Mouse (Mus musculus) left cerebral cortex, adult 9 months (tissue): ENCODE data around the gene Spc24.

Source experiments
- DNase-seq, 2 experiments: peaks; one replicate each; pipeline ENCODE4 v3.0.0; 2022; ENCODE audit warnings: low spot score in 2 of 2

The Spc24 gene

DNA sequence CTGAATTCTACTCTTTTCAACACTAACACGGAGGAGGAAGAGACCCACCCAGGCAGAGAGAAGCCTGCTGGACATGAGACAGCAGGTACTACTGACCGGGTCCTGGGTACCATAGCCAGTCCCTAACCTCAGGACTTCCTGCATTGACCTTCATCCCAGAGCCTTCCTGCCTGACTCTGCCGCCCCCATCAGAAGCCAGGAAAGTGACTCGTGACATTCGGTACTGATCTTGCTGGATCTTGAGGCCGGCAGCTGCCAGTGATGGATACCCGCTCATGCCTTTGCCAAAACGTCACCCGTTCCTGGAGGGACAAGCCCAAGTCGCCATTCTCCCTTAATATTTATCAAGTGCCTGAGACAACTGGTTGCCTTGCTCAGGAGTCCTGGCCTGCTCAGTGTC, 11.6 kb downstream of the Spc24 start:
- no peak for DNase-seq

DNA sequence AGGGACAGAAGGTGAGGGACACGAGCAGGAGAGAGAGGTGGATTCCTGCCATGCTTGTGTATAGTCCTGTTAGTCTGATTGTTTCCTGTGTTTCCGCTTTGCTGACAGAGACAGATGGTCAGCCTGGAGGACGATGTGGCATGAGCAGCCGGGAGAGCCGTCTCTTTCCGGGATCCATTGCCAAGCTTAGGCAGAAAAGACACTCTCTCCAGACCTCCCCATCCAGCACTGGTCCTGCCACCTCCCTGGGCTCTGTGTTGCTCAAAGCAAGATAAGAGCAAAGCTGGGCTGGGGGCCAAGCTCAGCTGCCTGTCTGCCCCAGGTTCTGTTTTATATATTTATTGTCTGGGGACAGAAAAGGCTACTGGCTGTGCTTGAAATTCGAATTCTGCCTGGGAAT, 12.1 kb downstream of the Spc24 start:
- DNase-seq: no peak

DNA sequence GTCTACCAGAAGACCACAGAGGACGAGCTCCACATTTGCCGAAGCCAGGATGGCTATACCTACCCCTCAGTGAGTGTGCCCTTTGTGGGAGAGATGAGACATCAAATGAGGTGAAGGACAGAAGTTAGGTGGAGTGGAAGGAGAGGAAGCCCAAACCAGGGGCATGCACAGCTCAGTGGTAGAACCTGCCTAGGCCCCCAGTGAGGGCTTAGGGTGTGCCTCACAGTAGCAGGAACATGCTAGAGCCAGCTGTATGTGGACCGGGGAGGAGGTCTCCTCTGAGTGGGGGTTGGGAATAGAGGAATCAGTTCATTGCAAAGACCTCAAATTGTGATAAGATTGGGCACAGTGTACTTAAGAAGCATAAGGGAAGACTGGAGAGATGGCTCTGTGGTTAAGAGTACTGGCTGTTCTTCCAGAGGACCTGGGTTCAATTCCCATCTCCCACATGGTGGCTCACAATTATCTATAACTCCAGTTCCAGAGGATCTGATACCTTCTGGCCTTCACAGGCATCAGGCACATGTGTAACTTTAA, 12.8 kb downstream of the Spc24 start:
- DNase-seq: no peak

DNA sequence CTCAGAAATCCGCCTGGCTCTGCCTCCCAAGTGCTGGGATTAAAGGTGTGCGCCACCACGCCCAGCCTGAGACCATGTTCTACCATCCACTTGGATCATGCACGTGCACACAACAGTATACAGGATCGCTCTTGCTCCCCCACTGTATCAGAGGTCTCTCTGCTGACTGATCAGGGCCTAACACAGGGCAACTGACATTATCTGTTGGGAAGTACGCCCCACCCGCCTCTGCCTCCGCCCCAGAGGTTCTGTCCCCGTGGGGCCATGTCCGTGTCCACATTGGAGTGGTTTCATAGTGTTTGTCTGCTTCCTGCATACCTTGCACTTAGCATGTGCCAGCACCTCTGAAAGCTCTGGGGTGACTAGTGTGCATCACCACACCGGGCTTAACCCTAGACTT, 18.6 kb downstream of the Spc24 start:
- no peak for DNase-seq

DNA sequence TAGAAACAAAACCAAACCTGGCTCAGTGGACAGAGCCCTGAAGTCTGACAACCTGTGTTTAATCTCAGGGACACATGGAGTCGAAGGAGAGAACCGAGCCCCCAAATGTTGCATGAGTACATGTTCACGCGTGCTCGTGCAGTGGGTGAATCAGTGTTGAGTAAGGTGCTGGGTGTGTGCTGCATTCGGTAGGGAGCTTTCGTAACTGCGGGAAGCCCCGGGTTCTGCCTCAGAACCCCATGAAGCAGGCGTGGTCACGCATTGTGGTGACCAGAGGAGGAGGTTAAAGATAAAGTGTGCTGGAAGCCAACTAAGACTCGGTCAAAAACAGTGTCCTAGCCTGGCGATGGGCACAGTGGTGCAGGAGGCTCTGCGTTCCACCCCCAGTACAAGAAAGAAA, 19.7 kb downstream of the Spc24 start:
- DNase-seq: no peak

DNA sequence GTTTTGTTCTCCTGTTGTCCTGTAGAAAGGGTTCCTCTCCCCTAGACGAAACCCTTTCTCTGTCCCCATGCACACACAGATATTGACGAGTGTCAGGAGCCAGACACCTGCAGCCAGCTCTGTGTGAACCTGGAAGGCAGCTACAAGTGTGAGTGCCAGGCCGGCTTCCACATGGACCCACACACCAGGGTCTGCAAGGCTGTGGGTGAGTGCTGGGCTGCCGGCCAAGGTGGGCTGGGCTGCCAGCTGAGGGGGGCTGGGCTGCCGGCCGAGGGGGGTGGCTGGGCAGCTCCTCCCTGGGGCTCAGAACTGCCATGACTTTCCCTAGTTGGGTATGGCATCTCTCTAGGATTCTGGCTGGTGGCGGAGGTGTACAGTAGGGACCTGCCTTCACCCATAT, 21.3 kb downstream of the Spc24 start:
- DNase-seq: no peak

DNA sequence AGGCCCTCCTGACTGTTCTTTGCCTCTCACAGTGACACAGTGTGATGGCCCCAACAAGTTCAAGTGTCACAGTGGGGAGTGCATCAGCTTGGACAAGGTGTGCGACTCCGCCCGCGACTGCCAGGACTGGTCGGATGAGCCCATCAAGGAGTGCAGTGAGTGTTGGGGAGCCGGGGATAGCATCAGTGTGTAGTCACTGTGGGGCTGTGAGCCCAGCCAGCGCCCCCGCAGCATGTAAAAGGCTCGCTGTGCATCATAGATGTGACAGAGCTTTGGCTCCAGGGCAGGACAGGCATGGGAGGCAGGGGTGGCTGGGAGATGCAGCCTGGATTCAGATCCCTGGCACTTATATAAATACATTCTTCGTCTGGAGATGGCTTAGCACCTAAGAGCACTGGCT, 22.9 kb downstream of the Spc24 start:
- peak in 1 of 2 experiments; percentile 38 for DNase-seq

DNA sequence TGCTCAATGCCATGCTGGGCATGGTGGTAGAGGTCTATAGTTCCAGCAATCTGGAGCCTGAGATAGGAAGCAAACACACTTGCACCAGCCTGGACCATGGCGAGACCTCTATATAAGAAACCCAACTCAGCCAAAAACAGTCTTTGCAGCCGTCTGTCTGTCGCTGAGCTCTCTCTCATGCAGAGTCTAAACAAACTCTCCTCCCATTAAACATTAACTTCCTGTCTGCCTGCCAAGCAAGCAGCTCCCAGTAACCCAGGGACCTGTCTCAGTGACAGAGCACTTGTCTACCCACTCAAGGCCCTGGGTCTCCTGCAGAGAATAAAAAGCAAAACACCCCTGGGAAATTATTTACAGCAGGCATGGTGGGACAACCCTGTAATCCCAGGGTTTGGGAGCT, 23.5 kb downstream of the Spc24 start:
- no peak for DNase-seq

DNA sequence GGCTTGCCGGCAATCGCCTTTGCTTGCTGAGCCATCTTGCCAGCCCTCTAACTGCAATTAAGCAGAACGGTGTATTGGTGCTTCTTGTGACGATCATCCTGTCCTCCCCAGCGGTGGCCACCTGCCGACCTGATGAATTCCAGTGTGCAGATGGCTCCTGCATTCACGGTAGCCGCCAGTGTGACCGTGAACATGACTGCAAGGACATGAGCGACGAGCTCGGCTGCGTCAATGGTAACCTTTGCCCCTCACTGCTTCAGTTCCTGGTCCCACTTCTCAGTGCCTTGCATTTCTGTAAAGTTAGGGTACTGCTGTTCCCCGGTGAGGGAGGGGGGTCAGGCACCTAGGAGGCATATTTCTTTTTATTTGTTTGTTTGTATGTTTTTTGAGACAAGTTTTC, 25.0 kb downstream of the Spc24 start:
- DNase-seq: no peak

DNA sequence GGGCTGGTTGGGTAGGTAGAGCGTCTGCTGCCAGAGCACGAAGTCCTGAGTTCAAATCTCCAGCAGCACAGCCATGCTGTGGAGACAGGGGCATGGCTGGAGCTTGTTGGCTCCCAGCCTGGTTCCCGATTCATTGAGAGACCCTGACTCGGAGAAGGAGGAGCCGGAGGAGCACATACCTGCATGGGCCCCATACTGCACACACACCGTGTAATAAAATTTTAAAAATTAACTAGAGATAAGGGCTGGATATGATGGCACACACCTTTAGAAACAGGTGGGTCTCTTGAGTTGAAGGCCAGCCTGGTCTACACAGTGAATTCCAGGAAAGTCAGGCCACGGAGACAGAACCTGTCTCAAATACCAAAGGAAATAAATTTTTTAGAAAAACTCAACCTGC, 26.1 kb downstream of the Spc24 start:
- no peak for DNase-seq

DNA sequence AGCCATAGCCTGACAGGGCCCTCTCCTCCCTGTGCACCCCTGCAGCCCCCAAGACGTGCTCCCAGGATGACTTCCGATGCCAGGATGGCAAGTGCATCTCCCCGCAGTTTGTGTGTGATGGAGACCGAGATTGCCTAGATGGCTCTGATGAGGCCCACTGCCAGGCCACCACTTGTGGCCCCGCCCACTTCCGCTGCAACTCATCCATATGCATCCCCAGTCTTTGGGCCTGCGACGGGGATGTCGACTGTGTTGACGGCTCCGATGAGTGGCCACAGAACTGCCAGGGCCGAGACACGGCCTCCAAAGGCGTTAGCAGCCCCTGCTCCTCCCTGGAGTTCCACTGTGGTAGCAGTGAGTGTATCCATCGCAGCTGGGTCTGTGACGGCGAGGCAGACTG, 26.7 kb downstream of the Spc24 start:
- no peak for DNase-seq

DNA sequence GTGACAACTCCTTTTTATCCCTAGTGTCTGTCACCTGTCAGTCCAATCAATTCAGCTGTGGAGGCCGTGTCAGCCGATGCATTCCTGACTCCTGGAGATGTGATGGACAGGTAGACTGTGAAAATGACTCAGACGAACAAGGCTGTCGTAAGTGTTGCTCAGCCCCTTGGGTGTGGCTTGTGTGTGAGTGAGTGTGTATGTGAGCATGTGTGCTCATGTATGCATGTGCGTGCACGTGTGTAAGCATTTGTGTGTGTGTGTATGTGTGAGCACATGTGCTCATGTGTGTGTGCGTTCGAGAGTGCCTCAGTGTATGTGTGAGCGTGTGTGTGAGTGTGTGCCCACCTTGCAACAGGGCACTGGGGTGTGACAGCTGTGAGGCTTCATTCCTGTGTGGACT, 27.8 kb downstream of the Spc24 start:
- no peak for DNase-seq

DNA sequence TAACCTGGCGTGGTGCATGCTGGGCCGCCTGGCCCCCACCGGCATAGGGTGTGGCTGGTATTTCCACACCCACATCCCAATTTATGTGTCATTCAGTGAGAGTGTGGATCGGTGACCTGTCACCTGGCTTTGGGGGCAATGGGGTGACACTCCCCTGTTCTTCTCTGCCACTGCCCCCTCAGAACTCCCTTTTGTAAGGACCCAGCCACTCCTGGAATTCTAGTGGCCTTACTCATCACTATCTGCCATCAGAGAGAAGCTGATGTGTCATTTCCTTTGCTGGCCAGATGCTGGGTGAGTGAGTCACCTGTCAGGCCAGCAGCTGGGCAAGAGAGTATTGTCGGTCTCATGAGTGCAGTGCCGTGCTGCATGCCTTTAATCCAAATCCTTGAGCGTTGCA, 30.8 kb downstream of the Spc24 start:
- DNase-seq: no peak

DNA sequence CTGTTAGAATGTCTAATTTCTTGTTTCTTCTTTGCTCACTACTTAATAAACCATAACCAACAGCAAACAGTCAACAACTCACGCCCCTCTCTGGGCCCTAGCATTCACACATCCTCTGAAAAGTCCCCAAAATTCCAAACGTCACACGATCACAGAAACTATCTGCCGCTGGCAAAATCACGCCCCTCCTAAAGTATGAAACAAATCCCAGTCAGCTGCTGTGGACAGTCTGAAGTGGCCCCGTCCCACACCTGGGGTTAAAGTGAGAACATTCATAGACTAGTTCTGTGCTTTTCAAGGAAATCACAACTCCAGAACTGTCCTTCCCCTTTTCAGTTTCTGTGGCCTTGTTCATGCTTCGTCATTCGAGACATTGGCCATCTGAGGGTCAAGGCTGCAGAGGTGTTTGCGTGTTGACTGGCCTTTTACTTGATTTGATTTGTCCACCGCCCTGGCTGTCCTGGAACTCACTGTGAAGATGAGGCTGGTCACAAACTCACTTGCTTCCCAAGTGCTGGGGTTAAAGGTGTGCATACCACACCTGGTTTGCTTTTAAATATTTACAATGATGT, 31.8 kb downstream of the Spc24 start:
- DNase-seq: no peak

DNA sequence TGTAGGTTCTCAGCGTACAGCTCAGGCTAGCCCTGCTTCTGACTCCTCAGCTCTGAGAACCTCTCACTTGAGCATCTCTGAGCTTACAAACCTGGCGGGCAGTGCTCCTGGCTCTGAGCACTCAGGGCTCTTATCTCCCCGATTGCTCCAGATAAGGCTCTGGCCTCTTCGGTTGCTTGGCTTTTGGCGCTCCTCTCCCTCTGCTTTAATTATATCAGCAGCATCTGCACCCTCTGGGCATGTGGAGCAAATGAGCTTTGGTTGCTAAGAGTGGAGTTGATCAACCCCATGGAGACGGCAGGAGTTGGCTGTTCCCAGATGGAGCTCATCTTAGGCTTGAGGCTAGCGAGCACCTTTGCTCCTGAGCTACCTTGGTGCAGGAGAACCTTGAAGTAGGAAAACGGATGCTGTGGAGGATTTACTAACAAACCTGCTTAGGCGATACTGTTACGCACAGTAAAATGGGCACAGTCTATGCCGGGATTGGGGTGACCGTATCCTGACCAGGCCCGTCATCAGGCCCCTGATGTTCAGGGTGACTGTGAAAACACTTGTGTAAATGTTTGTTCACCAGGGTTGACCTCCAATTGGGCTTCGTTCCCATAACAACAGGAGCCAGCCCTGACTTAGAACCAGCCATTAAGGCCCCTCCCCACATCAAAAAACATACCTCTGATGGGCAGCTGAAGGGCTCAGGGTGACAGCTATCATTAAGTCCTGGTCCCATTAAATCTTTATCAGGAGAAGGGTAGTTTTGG, 33.7 kb downstream of the Spc24 start:
- no peak for DNase-seq

DNA sequence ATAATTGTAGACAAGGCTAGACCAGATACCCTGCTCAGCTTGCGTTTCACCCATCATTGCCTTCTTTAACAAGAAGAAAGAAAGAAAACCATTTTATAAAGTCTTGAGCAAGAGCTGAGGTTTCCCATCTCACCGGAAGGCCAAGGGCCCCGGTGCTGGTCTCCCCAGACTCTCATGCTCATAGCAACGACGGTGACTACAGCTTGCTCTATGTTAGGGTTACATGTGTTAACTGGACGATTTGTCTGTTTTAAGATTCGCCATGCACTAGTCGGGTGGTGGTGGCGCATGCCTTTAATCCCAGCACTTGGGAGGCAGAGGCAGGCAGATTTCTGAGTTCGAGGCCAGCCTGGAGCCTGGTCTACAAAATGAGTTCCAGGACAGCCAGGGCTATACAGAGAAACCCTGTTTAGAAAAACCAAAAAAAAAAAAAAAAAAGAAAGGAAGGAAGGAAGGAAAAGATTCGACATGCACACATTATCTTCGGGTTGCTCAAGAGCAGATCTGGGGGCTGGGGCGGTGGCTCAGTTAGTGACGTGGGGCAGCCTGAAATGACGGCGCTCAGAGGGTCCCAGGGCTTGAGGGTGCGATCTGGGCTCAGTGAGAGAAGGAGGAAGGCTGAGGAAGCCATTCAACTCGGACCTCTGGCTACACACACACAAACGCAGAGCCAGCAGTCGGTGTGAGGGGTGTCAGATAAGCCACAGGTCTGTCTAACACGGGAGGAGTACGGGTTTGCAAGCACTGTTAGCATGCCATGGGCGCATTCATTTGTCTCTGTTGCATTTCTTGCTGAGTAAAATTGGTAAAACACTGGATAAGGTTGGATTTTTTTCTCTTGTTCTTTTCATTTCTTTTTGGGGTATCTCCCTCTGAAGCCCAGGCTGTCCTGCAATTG, 34.6 kb downstream of the Spc24 start:
- no peak for DNase-seq

DNA sequence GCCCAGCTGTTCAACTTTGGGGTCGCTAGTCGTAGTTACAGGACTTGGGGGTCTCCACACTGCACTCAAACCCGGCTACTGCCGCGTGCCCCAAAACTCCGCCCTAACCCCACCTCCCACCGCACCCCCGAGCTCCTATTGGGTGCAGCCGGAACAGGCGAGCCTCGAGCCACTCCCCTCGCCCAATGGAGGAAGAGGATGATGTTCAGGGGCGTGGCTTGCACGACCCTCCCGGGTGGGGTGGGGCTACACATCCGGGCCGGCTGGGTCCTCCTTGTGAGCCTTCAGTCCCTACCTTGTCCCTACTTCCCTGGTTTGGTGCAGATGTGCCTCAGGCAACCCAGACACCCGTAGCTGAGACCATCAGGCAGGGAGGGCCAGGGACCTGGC, 36.0 kb downstream of the Spc24 start:
- peak; percentile 74 to 90 for DNase-seq

DNA sequence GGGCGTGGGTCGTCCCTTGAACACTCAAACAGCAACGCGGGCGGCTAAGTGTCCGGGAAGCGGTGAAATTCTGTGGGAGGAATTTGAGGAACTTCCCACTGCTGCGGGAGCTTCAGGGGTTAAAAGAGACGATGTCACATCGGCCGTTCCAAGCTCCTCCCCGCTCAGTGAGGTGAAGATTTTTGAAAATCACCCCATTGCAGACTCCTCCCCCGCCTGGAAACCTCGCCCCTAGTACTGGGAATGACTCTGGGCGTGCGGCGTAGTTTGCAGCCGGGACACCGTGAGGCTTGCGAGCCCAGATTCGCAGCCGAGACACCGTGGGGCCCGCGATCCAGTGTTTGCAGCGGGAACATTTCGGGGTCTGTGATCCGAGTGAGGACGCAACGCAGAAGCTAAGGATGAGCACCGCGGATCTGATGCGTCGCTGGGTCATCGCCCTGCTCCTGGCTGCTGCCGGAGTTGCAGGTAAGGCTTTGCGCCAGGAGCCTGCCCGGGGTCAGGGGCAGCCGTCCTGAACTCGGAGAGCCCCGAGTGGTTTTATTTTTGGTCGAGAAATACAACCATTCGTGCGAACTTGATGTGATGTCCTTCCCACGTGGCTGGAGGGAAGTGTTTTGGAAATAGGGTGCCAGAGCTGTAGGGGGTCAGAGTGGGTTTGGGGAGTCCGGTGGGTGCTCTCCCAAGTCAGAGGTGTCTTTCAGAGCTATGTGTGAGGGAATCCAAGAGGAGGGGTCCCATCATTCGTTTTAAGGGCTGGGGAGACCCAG, 36.5 kb downstream of the Spc24 start, which contains the start of gene Ldlr:
Ldlr (plus strand) TSS at position 107 of the 770 bp plus-strand sequence.
- peak; percentile 54 to 78 for DNase-seq

DNA sequence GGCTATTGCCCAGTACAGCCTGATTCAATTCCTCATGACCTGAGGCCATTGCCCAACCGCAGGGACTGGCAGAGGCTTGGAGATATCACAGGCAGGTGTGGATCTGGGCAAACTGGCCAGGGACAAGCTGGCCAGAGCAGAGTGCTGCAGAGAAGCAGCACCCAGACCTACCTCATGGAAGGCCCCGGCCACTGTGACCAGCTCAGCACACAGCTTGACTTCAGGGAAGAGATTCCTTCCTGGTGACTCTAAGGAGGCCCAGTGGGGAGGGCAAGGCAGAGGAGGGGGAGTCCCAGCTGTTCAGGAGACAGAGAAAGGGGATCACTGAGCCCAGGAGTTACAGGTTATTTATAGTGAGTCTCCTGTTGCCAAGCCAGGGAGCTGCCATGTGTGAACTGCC, 39.1 kb downstream of the Spc24 start:
- no peak for DNase-seq

DNA sequence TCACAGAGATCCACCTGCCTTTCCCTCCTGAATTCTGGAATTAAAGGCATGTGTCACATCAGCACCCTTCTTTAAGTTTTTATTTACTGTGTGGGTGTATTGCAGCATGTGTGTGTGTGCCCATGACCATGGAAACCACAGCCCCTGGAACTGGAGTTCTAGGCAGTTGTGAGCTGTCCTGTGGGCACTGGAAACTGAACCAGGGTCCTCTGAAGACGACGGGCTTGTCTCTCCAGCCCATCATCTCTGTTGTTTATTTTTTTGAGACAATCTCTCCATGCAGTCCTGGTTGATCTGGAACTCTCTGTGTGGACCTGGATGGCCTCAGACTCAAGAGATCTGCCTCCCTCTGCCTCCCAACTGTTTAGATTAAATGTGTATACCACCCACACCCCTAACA, 43.1 kb downstream of the Spc24 start:
- DNase-seq: no peak

DNA sequence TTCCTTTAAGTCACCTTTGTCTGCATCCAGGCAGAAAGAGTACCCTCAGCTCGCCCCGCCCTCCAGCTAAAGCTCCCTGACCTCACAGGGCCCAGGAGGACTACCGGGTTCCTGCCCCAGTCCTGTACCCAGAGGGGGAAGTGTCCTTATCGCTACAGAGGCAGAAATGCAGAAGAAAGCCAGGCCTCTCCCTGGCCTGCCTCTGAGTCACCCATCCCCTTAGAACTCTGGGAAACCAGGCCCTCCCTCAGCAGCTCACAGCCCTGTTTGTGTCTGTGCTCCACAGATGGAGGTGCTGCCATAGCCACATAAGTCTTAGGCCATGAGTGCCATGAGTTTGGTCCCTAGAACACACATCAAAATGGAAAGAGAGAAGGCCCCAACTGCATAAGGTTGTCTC, 44.8 kb downstream of the Spc24 start:
- no peak for DNase-seq

DNA sequence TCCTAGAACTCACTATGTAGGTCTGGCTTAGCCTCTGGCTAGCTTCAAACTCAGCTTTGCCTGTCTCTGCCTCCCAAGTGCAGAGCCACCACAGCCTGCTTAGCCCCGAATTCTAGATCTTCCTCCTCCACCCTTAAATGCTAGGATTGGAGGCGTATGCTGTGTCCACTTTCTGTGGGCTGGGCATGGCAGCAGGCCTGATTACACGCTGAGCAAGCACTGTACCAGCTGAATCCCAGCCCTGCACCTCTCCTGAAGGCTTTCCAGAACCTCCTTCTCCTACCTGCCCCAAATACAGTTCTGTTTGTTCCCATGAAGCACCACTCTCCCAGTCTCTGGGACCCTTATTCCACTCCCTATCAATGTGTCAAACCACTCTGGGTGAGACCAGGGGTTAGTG, 50.8 kb downstream of the Spc24 start:
- no peak for DNase-seq
